Mouse (Mus musculus) right cerebral cortex, postnatal 4 days (tissue): ENCODE data around the gene Dbn1.
A peak's percentile ranks its signal among the peaks of the same experiment; 100 is the strongest.
"Not testable (repeated sequence)": the region's sequence is repeated elsewhere in the genome, so short reads cannot be mapped to it uniquely, and the experiment has no call there.

Experiments used
- DNase-seq: peaks from one replicate; pipeline ENCODE4 v3.0.0-alpha.2; 2022

Dbn1 gene

DNA sequence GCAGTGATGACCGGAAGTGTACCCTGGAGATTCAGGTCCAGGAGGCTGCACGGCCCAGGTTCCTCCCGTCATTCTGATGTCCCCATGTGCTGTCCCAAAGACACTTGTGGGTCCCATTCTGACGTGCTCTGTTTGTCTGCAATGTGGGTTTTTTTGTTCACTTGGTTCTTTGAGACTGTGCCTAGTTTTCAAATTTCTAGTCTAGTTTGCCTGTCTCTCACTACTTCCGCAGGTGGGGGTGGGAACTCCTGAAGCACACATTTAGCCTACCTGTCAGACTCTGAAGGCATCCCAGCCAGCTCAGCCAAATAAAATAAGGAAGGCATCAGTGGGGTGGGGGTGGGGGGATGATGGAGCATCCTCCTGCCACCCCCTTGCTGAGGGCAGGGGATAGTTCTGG lies 39.8 kb downstream of the Dbn1 start:
- DNase-seq, result no peak

DNA sequence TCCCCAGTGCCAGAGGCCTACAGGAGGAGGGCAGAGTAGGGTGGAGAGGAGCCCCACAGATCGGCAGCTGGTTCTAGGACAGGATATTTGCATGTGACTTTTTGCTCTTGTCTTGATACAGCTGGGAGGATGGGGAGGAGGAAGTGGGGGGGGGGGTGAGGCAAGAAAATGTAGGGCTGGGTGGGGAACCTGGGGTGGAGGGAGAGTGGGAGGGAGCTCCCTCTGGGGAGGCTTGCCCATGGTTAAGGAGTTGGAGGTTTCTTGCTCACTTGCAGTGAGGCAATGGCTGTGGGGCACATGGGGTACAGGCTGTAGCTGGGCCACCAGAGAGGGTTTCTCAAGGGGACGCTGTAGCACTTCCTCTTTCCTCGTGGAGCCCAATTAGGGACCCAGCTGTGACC lies 40.4 kb downstream of the Dbn1 start:
- no peak for DNase-seq

DNA sequence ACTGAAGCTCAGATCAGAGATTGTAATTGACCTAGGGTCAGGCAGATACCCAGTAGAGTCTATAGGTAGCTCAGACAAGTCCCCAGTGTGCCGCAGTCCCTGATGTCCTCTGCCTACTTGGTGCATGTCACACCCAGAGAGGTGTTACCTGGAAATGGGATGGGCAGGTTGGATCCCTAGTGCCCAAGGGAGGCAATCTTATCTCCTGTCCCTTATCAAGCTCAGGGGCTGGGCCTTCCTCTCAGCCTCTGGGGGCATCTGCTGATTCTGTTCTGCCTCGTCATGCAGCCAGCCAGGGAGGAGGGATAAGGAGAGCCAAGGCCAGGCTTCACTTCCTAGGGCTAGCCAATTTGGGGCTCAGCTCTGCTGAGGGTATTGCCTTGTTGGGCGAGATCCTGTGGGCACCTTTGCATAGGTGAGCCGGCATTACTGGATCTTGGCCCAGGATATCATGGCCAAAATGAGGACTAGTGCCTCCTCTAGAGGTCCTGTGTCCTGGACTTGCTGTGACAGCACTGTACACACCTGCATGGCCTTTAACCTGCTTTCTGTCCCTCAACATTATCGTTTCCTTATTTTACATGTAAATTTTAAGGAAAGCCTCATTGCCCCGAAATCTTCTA lies 41.3 kb downstream of the Dbn1 start:
- DNase-seq, result no peak

DNA sequence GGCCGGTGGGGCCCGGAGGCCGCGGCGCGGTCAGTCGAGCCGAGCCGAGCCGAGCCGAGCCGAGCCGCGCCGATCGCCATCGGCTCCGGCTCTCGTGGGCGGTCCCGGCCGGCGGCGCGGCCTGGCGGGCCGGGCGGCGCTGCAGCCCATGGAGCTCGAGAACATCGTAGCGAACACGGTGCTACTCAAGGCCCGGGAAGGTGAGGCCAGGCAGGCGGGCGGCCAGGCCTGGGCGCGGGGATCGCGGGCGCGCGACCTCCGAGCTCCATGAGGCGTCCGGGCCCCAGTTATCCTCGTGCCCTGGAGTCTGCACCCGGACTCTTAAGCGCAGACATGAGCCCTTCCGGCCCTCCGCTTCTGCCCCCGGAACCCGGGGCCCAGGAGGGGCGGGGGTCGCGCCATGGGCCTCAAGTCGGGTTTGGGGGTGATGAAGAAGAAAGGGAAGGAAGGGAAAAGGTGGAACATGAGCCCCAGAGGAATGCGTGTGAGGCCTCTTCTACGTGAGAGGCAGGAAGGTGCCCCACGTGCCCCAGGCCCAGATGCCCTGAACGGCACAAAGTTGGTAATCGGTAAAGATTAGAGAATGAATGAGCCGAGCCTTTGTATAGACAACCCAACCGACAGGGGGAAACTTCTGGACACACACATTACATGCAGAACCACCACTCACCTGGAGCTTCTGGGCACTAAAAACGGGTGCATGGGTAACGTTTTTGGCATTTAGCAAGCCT lies 42.4 kb downstream of the Dbn1 start:
- no peak for DNase-seq

DNA sequence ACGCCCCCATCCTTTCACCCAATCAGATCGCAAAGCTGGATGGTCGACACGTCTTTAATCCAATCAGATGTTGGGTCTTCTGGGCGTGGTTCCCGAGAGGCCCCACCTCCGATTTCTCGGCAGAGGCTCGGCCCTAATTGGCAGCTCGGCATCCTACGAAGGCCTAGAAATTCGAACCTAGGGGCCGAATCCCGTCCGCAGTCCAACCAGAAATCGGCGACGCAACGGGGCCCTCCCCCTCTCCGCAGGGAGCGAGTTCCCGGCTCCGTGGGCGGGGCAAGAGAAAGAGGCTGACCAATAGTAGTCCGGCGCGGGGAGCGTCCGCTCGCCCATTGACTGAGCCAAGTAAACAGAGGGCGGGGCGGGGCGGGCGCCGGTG lies 43.0 kb downstream of the Dbn1 start, which contains the start of gene Grk6:
Gene Grk6, plus strand, starts transcription at position 136 of the 379 bp plus-strand sequence.
- DNase-seq, result peak; percentile 98

DNA sequence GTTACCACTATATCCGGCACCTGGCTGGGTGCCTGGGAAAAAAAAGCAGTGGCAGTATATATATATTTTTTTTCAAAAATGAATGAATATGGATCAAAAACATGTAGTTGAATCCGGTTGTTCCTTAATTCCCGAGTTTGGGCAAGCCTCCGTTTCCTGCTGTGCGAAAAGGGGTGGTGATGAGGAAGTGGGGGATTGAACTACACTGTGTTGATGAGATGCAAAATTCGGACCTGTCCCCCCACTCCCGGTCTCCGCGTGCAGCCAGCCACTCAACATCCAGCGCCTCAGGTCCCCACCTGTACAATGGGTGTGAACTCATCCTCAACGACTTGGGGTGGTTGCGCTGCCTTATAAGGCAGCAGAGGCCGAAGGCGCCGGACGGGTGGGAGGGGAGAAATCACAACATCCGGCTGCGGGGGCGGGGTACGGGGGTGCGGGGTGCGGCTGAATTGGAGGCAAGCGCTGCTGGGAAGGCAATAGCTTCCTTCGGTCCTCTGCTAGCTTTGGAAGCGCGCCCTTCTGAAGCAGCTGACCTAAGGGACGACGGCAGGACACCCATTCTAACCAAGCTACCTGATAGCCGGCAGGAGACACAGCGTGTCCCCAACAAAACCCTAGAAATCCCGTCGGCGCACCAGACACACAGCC lies 43.5 kb downstream of the Dbn1 start:
- DNase-seq, result peak; percentile 76

DNA sequence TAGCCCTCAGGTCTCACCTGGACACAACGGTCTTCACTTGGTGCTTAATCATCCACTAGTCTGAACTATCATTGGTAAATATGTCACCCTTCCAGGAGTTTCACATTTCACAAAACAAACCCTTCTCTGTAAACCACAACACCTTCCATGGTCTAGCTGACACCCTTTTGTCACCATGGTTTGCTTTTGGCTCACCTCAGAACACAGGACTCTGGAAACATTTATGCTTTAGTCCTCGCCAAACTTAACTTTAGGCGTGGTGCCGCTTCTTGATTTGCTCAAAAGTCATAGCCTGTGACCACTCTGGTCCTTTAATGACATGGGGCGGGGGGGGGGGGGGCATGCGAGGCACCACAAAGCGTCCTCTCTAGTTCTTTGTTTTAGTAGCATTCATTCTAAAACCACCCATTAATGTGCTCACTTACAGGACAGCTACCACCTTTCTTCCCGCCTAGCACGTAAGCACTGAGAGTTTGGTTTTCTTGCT lies 44.1 kb downstream of the Dbn1 start:
- DNase-seq, result no peak

DNA sequence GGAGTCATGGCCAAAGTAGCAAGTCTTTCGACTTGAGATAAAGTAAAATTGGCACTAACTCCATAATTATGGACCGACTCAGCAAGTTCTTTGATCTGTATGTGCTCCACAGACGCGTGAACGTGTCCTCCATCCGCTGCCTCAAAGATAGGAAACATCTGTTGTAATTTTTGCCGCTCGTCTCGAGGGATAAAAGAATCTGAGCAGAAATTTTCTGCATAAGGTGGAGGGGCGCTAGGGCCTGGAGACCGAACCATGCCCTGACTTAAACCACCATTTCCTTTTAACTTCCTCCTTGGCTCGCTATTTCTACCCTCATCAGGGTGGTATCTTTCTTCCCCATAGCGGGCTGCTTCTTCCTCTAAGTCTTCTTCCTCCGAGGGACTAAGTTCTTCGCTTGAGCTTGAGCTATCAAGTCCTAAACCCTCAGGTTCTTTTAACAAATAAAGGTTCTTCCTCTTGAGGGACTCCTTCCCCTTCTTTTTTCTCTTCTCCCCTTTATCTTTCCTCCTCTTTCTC lies 50.7 kb downstream of the Dbn1 start:
- DNase-seq, result not testable (repeated sequence)

DNA sequence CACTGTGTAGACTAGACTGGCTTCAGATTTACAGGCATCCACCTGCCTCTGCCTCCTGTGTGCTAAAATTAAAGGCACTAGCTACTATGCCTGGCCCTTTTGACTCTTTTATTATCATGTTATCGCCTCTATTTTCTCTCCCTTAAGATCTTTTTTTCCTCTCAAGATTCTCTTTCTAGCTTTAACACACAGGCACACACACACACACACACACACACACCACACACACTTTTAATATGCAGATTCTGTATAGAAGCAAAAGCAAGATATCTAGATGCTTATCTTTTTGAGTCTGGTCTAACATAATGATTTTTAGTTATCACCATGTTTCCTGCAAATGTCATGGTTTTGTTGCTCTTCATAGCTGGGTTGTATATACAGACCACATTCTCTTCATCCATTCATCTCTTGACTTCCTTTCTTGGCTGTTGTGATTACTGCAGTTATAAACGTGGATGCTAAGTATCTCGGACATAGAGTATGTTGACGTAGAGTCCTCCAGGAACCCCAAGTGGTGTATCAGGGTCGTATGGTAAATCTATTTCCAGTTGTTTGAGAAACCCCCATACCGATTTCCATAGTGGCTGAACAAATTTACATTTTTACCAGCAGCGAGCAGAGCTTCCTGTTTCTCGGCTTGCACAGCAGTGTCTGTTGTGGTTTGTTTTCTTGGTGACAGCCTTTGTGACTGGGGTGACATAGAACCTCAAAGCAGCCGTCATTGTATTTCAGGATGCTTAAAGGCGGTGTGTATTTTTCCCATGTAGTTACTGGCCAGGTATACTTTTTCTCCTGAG lies 55.8 kb downstream of the Dbn1 start:
- DNase-seq, result no peak

DNA sequence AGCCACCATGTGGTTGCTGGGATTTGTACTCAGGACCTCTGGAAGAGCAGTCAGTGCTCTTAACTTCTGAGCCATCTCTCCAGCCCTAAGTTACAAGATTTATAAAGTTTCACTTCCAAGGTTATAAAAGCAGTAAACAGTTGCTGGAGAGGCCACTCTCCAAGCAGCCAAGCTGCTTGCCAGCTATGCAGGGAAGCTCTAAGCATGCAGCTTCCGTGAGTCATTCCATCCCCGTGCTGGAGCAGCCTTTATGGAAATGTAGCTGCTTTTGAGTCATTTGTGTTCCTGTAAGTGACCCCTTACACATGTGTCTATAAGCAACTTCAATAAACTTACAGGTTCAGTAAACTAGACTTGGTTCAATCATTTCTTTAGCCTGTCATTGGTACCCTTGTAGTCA lies 57.3 kb downstream of the Dbn1 start:
- no peak for DNase-seq

DNA sequence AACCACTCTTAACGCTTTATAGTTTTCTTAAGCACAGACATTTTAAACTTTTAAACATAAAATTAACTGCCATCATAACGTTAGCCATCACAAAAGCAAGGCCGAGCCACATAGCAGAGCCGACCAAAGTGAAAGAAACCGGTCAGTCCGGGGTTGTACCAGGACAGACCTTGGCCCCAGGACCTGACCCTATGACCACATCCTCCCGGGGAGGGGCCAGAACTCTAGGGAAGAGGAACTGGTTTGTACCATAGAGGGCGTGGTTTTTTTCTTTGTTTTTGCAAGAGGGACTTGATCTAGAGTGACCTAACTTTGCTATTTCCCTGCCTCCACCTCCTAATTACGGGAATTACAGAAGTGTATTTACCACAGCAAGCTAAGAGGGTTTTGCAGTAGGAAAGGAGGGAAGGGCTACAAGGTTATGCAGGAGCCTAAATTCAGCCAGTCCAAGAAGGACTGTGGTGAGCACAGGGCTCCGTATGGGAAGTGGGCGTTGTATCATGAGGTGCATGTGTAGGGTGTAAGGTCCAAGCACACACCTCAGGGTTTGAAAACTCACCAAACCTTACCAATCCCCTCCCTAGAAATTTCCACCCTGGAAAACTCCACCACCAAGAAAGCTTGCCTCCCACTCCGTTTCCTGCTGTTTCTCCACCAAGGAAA lies 58.6 kb downstream of the Dbn1 start:
- no peak for DNase-seq

DNA sequence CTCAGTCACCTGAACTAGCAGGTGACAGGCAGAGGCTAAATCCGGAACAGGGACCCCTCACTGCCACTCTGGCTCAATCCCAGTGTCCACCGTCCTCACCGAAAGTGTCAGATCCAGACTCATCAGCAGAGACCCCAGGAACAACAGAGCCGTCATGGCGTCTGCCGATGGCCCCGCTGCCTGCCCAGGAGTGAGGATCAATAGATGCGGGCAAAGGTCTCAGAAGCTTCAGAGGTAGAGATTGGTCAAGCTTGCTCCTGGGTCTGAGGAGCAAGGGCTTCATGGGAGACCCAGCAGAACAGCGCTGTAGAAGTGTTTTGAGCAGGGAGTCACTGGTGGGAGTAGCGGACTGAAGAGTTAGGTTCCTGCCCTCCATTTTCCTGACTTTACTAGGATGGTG lies 61.3 kb downstream of the Dbn1 start, which contains the start of gene F12:
Gene F12, minus strand, starts transcription at position 181 of the 400 bp plus-strand sequence.
- DNase-seq, result no peak
